Mouse (Mus musculus) ES-Bruce4 (cell line): Measurements from ENCODE around the gene Npas1.

Experiments
- CTCF ChIP-seq: IDR thresholded peaks from one replicate; pipeline ENCODE4 v1.8.1; 2011; ENCODE audit warnings: low read depth, low read length
- POLR2A ChIP-seq: IDR thresholded peaks from one replicate; pipeline ENCODE4 v1.8.1; 2011; ENCODE audit warnings: low read length; ENCODE audit not compliant: insufficient read depth

- no peak for TF ChIP-seq POLR2A
- no peak for TF ChIP-seq CTCF
These were observed 2.2 kb downstream of the Npas1 start for GRCm38 (mm10) chr7:16475321-16475720.
